Mouse (Mus musculus): ENCODE measurements at regions not wholly inside any gene's neighbourhood (a gene's known extent, or its start where the extent isn't known, plus 50 kb on each side); places are given as distances from the start of the nearest gene placed in this dataset.

DNA sequence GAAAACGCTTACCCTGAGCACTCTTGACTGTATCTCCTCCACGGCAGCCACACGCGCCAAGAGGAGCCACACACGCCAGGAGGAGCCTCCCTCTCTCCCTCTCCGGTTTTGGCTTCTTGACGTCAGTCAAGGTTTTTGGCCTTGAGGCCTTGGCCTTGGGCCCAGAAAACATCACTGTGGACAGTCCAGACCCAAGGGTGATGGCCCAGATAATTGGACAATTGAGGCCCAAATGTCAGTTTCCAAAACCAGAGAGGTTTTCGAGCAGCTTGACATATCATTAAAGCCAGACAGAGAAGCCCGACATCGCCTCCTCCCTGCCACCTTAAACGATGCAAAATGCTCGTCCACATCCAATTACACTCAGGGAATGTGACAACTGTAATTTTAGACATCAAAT, 65.4 kb upstream of the Aldh1a3 start:
- intact Hi-C loops (cut with DNase I) = no loop called here
- peak; percentile 73 for DNase-seq

DNA sequence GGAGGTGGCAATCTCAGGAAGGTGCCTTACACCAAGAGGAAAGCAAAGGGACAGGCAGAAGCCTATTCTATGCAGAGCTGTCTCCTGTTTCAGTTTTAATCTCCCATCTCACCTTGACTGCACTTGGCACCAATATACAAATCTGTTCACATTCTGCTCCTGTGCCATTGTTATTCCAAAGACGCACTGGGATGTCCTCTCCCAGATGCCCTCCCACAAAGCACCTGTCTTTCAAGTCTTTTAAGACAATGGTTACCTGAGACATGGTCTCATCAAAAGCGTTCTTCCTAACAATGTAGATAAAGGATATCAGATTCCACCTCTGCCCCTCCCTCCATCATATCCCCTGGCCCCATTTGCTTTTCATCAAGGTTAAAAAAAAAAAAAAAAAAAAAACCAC, 64.2 kb upstream of the Aldh1a3 start:
- intact Hi-C loops (cut with DNase I) = no loop called here
- DNase-seq = no peak

DNA sequence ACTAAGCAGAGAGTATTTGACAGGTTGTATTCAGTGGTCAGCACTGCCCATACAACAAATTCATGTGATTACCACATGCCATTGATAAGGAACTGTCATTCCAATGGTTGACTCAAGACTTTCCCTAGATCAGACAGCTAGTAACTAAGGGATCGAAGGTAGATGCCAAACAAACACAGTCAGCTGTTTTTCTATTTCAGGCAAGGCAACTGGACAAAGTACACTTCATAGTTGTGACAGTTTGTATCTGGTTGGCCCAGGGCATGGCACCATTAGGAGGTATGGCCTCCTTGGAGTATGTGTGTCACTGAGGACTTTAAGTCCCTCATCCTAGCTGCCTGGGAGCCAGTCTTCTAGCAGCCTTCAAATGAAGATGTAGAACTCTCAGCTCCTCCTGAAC, 62.8 kb upstream of the Aldh1a3 start:
- intact Hi-C loops (cut with DNase I) = no loop called here
- DNase-seq = no peak

DNA sequence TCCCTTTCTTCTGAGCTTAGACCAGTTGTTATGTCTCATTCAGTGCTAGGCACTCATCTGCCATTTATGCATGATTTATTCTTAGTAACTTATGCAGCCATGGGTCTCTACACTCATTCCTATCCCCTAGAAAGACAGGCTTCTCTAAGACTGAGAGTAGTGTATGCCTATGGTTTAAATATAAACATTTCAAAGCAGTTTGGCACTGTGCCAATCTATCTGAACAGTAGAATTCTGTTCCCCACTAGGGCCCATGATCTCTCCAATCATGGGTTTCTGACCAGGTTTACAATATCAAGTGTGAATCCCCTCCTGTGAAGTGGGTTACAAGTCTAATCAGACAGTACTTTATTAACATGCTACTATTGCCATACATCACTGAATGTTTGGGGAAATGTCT, 60.4 kb upstream of the Aldh1a3 start:
- intact Hi-C loops (cut with DNase I) = no loop called here

DNA sequence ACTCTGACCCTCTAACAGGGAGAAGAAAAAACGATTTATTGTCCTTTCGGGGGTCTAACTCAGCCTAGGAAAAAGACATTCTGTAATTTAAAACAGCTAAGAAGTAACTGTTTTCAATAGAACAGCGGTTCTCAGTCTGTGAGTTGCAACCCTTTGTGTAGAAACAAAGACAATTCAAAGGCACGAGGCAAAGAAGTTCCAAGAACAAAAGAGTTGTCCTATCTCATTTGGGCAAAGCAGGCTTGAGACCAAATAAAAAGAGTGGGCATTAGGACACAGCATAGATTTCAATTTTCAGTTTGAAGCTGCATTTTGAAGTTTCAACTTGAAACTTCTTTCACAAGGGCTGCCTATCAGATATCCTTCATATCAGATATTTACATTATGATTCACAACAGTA, 53.1 kb upstream of the Aldh1a3 start:
- no peak for DNase-seq
- intact Hi-C loops (cut with DNase I) = no loop called here

More for the DNA sequence above, 60.4 kb upstream of the Aldh1a3 start:
- DNase-seq = no peak

DNA sequence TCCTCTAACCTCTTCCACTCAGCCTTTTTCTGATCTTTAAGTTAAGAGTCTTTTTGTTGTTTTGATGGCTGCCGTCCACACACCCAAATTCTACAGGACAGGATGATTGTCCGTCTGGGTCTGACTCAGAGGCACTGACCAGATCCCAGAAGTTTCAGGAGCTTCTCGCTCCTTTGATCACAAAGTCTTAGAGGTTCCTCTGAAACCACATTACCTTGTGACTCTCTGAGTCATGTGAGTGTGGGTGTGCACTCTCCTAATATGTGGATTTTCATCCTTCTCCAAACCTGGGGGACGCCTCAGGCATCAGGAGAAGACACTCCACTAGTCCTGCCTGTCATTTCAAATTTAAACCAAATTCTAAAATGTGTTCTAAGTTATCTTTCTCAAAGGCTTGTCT, 52.0 kb upstream of the Aldh1a3 start:
- no peak for DNase-seq
- intact Hi-C loops (cut with DNase I) = no loop called here

DNA sequence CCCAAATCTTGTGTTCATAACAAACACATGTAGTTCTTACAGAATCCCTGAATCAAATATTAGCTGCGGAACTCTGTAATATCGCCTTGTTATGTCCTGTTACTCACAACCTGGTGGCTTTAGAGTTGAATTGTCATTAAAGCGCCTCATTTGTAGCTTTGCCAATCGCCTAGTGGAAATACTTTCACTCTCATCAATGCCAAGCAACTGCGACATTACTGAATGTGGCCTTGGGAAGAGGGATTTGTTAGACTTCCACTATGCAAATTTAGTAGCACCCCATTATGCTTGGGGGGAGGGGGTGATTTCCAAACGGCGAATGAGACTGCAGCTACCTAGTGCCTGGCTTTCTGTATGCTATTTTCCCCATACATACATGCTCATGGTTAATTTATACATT, 50.8 kb upstream of the Aldh1a3 start:
- intact Hi-C loops (cut with DNase I) = no loop called here
- no peak for DNase-seq

DNA sequence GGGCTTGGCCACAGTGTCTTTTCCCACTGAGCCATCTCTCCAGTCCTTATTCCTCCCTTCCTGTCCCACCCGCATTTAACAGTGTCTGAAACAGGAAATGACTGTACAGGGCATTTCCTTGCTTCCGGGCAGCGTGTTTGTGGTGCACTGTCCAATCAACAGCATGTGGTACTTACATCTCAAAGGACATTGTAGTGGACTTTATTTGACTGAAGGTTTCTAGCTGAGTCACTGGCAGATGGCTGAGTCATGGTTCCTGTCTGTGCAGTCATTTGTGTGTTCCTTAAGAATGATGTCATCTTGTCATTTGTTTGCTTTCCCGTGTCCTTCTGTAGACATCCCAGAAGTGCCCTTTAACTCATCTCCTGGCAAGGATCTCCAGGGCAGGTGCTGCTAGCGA, 50.2 kb upstream of the Aldh1a3 start:
- no peak for DNase-seq

More for the DNA sequence above, 50.2 kb upstream of the Aldh1a3 start:
- intact Hi-C loops (cut with DNase I) = no loop called here
